Mouse (Mus musculus): ENCODE measurements around the gene Slc12a3. TPM values are rescaled to one million over a fixed set of nuclear protein-coding genes. Genes with fewer than 3 reads are reported as not detected.

Slc12a3 gene
- polyA plus RNA-seq, 1 experiment from 2014 or later = not detected

GRCm38 (mm10) chr8:94358541-94358940, 29.5 kb downstream of the Slc12a3 start:
- DNase-seq (ENCODE audit: low spot score) (no peak), ATAC-seq (replicated peaks; ENCODE audit: low FRiP score) (no peak)
- no peaks in the 10 kb centered on the region for H3K36me3 ChIP-seq (ENCODE audit: control insufficient read depth, insufficient read depth, low read length)
- no peak overlapping the region for H3K9ac ChIP-seq (ENCODE audit: low read depth, low read length)
- WGBS = 69% methylated on average over 5 of the region's 5 CpGs
- no peaks in the 10 kb centered on the region for H3K27me3 ChIP-seq (replicated peaks; ENCODE audit: control insufficient read depth, insufficient read depth, low read length)
- H3K4me3 ChIP-seq (ENCODE audit: low read depth, low read length) = no peak overlapping the region
- H3K9me3 ChIP-seq (ENCODE audit: control insufficient read depth, low read length) = no peaks in the 10 kb centered on the region
- no peak overlapping the region for H3K27ac ChIP-seq (ENCODE audit: low read depth, low read length)
- H3K4me1 ChIP-seq (replicated peaks; ENCODE audit: control insufficient read depth, insufficient read depth, low read length) = 0 out of 2 replicates have a peak, but pooled peaks cover 3% of the 10 kb centered on the region
- no peak overlapping the region for H3K4me2 ChIP-seq

GRCm38 (mm10) chr8:94361774-94362431, 32.9 kb downstream of the Slc12a3 start:
- Histone ChIP-seq H3K4me2 (no peak overlapping the region), H3K4me3 (ENCODE audit: low read depth, low read length) (no peak overlapping the region), H3K27ac (ENCODE audit: low read depth, low read length) (no peak overlapping the region), H3K36me3 (ENCODE audit: control insufficient read depth, insufficient read depth, low read length) (no peaks in the 10 kb centered on the region), H3K9me3 (ENCODE audit: control insufficient read depth, low read length) (no peaks in the 10 kb centered on the region), H3K9ac (ENCODE audit: low read depth, low read length) (no peak overlapping the region), H3K4me1 (replicated peaks; ENCODE audit: control insufficient read depth, insufficient read depth, low read length) (peaks cover 3% of the 10 kb centered on the region; the same call in 1 of the 2 replicates), H3K27me3 (replicated peaks; ENCODE audit: control insufficient read depth, insufficient read depth, low read length) (no peaks in the 10 kb centered on the region)
- 83% methylated on average over 6 of the region's 6 CpGs for WGBS
- ATAC-seq (replicated peaks; ENCODE audit: low FRiP score) (no peak), DNase-seq (ENCODE audit: low spot score) (no peak)

GRCm38 (mm10) chr8:94362607-94363239, 33.7 kb downstream of the Slc12a3 start:
- H3K27ac ChIP-seq (ENCODE audit: low read depth, low read length) = no peak overlapping the region
- no peak overlapping the region for H3K4me2 ChIP-seq
- WGBS = 70% methylated on average over 7 of the region's 7 CpGs
- H3K27me3 ChIP-seq (replicated peaks; ENCODE audit: control insufficient read depth, insufficient read depth, low read length) = no peaks in the 10 kb centered on the region
- H3K4me3 ChIP-seq (ENCODE audit: low read depth, low read length) = no peak overlapping the region
- H3K9me3 ChIP-seq (ENCODE audit: control insufficient read depth, low read length) = no peaks in the 10 kb centered on the region
- no peak for DNase-seq (ENCODE audit: low spot score)
- no peak overlapping the region for H3K9ac ChIP-seq (ENCODE audit: low read depth, low read length)
- no peak for ATAC-seq (replicated peaks; ENCODE audit: low FRiP score)
- H3K4me1 ChIP-seq (replicated peaks; ENCODE audit: control insufficient read depth, insufficient read depth, low read length) = peaks cover 3% of the 10 kb centered on the region; the same call in 1 of the 2 replicates
- no peaks in the 10 kb centered on the region for H3K36me3 ChIP-seq (ENCODE audit: control insufficient read depth, insufficient read depth, low read length)

- H3K9me3 ChIP-seq (ENCODE audit: control insufficient read depth, low read length) = no peaks in the 10 kb centered on the region
- no peak for DNase-seq (ENCODE audit: low spot score)
- H3K27me3 ChIP-seq (replicated peaks; ENCODE audit: control insufficient read depth, insufficient read depth, low read length) = no peaks in the 10 kb centered on the region
- H3K27ac ChIP-seq (ENCODE audit: low read depth, low read length) = no peak overlapping the region
- H3K4me3 ChIP-seq (ENCODE audit: low read depth, low read length) = no peak overlapping the region
- peaks cover 3% of the 10 kb centered on the region; the same call in 1 of the 2 replicates for H3K4me1 ChIP-seq (replicated peaks; ENCODE audit: control insufficient read depth, insufficient read depth, low read length)
- H3K4me2 ChIP-seq = no peak overlapping the region
- 47% methylated on average over 4 of the region's 4 CpGs for WGBS
- H3K9ac ChIP-seq (ENCODE audit: low read depth, low read length) = no peak overlapping the region
- peak; percentile 57 for ATAC-seq (replicated peaks; ENCODE audit: low FRiP score)
- H3K36me3 ChIP-seq (ENCODE audit: control insufficient read depth, insufficient read depth, low read length) = no peaks in the 10 kb centered on the region
Observed at GRCm38 (mm10) chr8:94363288-94363688, 34.3 kb downstream of the Slc12a3 start.

- H3K4me3 ChIP-seq (ENCODE audit: low read depth, low read length) = no peak overlapping the region
- no peaks in the 10 kb centered on the region for H3K9me3 ChIP-seq (ENCODE audit: control insufficient read depth, low read length)
- H3K9ac ChIP-seq (ENCODE audit: low read depth, low read length) = no peak overlapping the region
- DNase-seq (ENCODE audit: low spot score) (no peak), ATAC-seq (replicated peaks; ENCODE audit: low FRiP score) (no peak)
- H3K27ac ChIP-seq (ENCODE audit: low read depth, low read length) = no peak overlapping the region
- no peaks in the 10 kb centered on the region for H3K27me3 ChIP-seq (replicated peaks; ENCODE audit: control insufficient read depth, insufficient read depth, low read length)
- no peaks in the 10 kb centered on the region for H3K36me3 ChIP-seq (ENCODE audit: control insufficient read depth, insufficient read depth, low read length)
- 81% methylated on average over 2 of the region's 2 CpGs for WGBS
- peaks cover 3% of the 10 kb centered on the region; the same call in 1 of the 2 replicates for H3K4me1 ChIP-seq (replicated peaks; ENCODE audit: control insufficient read depth, insufficient read depth, low read length)
- no peak overlapping the region for H3K4me2 ChIP-seq
Observed at GRCm38 (mm10) chr8:94363906-94364305, 34.9 kb downstream of the Slc12a3 start.

- no peaks in the 10 kb centered on the region for H3K9me3 ChIP-seq (ENCODE audit: control insufficient read depth, low read length)
- DNase-seq (ENCODE audit: low spot score) (no peak), ATAC-seq (replicated peaks; ENCODE audit: low FRiP score) (no peak)
- peaks cover 3% of the 10 kb centered on the region; the same call in 1 of the 2 replicates for H3K4me1 ChIP-seq (replicated peaks; ENCODE audit: control insufficient read depth, insufficient read depth, low read length)
- H3K36me3 ChIP-seq (ENCODE audit: control insufficient read depth, insufficient read depth, low read length) = no peaks in the 10 kb centered on the region
- no peak overlapping the region for H3K4me2 ChIP-seq
- H3K27me3 ChIP-seq (replicated peaks; ENCODE audit: control insufficient read depth, insufficient read depth, low read length) = no peaks in the 10 kb centered on the region
- no peak overlapping the region for H3K27ac ChIP-seq (ENCODE audit: low read depth, low read length)
- 81% methylated on average over 6 of the region's 6 CpGs for WGBS
- H3K9ac ChIP-seq (ENCODE audit: low read depth, low read length) = no peak overlapping the region
- H3K4me3 ChIP-seq (ENCODE audit: low read depth, low read length) = no peak overlapping the region
Observed at GRCm38 (mm10) chr8:94364686-94365312, 35.8 kb downstream of the Slc12a3 start.

GRCm38 (mm10) chr8:94365410-94365981, 36.5 kb downstream of the Slc12a3 start:
- 57% methylated on average over 9 of the region's 9 CpGs for WGBS
- no peak overlapping the region for H3K9ac ChIP-seq (ENCODE audit: low read depth, low read length)
- no peak for DNase-seq (ENCODE audit: low spot score)
- no peaks in the 10 kb centered on the region for H3K36me3 ChIP-seq (ENCODE audit: control insufficient read depth, insufficient read depth, low read length)
- H3K27ac ChIP-seq (ENCODE audit: low read depth, low read length) = peak overlapping the region; percentile 36; the same call in 1 of the 2 replicates
- no peaks in the 10 kb centered on the region for H3K27me3 ChIP-seq (replicated peaks; ENCODE audit: control insufficient read depth, insufficient read depth, low read length)
- peaks cover 3% of the 10 kb centered on the region; the same call in 1 of the 2 replicates for H3K4me1 ChIP-seq (replicated peaks; ENCODE audit: control insufficient read depth, insufficient read depth, low read length)
- no peak overlapping the region for H3K4me3 ChIP-seq (ENCODE audit: low read depth, low read length)
- H3K9me3 ChIP-seq (ENCODE audit: control insufficient read depth, low read length) = no peaks in the 10 kb centered on the region
- ATAC-seq (replicated peaks; ENCODE audit: low FRiP score) = peak; percentile 70
- H3K4me2 ChIP-seq = no peak overlapping the region

- ATAC-seq (replicated peaks; ENCODE audit: low FRiP score) = no peak
- WGBS = 76% methylated on average over 5 of the region's 5 CpGs
Observed at GRCm38 (mm10) chr8:94370839-94371238, 41.8 kb downstream of the Slc12a3 start.

More at GRCm38 (mm10) chr8:94370839-94371238, 41.8 kb downstream of the Slc12a3 start:
- no peak for DNase-seq (ENCODE audit: low spot score)
- Histone ChIP-seq H3K27me3 (replicated peaks; ENCODE audit: control insufficient read depth, insufficient read depth, low read length) (no peaks in the 10 kb centered on the region), H3K4me1 (replicated peaks; ENCODE audit: control insufficient read depth, insufficient read depth, low read length) (peaks cover 12% of the 10 kb centered on the region), H3K4me3 (ENCODE audit: low read depth, low read length) (no peak overlapping the region), H3K36me3 (ENCODE audit: control insufficient read depth, insufficient read depth, low read length) (no peaks in the 10 kb centered on the region), H3K9ac (ENCODE audit: low read depth, low read length) (no peak overlapping the region), H3K4me2 (no peak overlapping the region), H3K9me3 (ENCODE audit: control insufficient read depth, low read length) (no peaks in the 10 kb centered on the region), H3K27ac (ENCODE audit: low read depth, low read length) (no peak overlapping the region)
